Mouse (Mus musculus): ENCODE measurements around the gene Tmprss6. TPM values are rescaled to one million over a fixed set of nuclear protein-coding genes. Genes with fewer than 3 reads are reported as not detected.
A peak's percentile ranks its signal among the peaks of the same experiment; 100 is the strongest.

The Tmprss6 gene
- polyA plus RNA-seq, 1 experiment from 2014 or later = 0.37 TPM

- H3K36me3 ChIP-seq (replicated peaks) = no peaks in the 10 kb centered on the region
These were observed 12.4 kb downstream of the Tmprss6 start for GRCm38 (mm10) chr15:78456051-78456450.

GRCm38 (mm10) chr15:78455168-78455567 is 13.3 kb downstream of the Tmprss6 start:
- DNase-seq (ENCODE audit: low spot score) = no peak
- Histone ChIP-seq H3K27me3 (replicated peaks; ENCODE audit: low read depth, poor library complexity, severe bottlenecking) (no peaks in the 10 kb centered on the region; the same call in 1 of the 2 replicates), H3K4me3 (no peak overlapping the region), H3K9me3 (no peaks in the 10 kb centered on the region), H3K4me1 (peaks cover 26% of the 10 kb centered on the region), H3K27ac (replicated peaks) (no peak overlapping the region), H3K36me3 (replicated peaks) (no peaks in the 10 kb centered on the region)
- WGBS = 81% methylated on average over 4 of the region's 4 CpGs

More at GRCm38 (mm10) chr15:78456051-78456450, 12.4 kb downstream of the Tmprss6 start:
- Histone ChIP-seq H3K4me3 (no peak overlapping the region), H3K4me1 (peaks cover 23% of the 10 kb centered on the region), H3K27me3 (replicated peaks; ENCODE audit: low read depth, poor library complexity, severe bottlenecking) (no peaks in the 10 kb centered on the region; the same call in 1 of the 2 replicates), H3K9me3 (no peaks in the 10 kb centered on the region), H3K27ac (replicated peaks) (no peak overlapping the region)
- 58% methylated on average over 7 of the region's 7 CpGs for WGBS
- DNase-seq (ENCODE audit: low spot score) = no peak

DNA sequence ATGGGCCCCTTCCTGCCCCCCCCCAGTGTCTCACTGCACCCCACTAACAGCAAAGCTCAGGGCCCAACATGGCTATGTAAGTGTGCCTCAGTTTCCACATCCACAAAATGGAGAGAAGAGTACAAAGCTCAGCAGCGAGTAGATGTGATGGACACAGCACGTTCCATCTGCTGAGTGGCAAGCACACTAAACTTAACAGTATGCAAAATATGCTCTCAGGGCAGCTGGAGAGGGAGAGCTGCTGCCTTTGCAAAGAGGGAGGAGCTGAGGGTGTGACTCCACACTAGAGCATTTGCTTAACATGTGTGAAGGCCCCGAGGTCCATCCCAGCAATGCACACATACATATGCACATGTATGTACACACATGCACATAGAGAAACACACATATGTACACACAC is 15.5 kb downstream of the Tmprss6 start:
- H3K27me3 ChIP-seq (replicated peaks; ENCODE audit: low read depth, poor library complexity, severe bottlenecking) = no peaks in the 10 kb centered on the region; the same call in 1 of the 2 replicates
- H3K27ac ChIP-seq (replicated peaks) = no peak overlapping the region
- H3K4me3 ChIP-seq = no peak overlapping the region
- 92% methylated on average over 3 of the region's 3 CpGs for WGBS
- no peaks in the 10 kb centered on the region for H3K9me3 ChIP-seq
- no peaks in the 10 kb centered on the region for H3K36me3 ChIP-seq (replicated peaks)
- DNase-seq (ENCODE audit: low spot score) = no peak
- H3K4me1 ChIP-seq = peaks cover 46% of the 10 kb centered on the region

GRCm38 (mm10) chr15:78451201-78451600 is 17.2 kb downstream of the Tmprss6 start:
- H3K4me1 ChIP-seq = peaks cover 39% of the 10 kb centered on the region
- no peak overlapping the region for H3K4me3 ChIP-seq
- no peak overlapping the region; the same call in 1 of the 2 replicates for H3K27ac ChIP-seq (replicated peaks)
- 80% methylated on average over 2 of the region's 2 CpGs for WGBS
- DNase-seq (ENCODE audit: low spot score) = no peak
- no peaks in the 10 kb centered on the region for H3K9me3 ChIP-seq
- H3K27me3 ChIP-seq (replicated peaks; ENCODE audit: low read depth, poor library complexity, severe bottlenecking) = no peaks in the 10 kb centered on the region; the same call in 1 of the 2 replicates
- H3K36me3 ChIP-seq (replicated peaks) = no peaks in the 10 kb centered on the region

DNA sequence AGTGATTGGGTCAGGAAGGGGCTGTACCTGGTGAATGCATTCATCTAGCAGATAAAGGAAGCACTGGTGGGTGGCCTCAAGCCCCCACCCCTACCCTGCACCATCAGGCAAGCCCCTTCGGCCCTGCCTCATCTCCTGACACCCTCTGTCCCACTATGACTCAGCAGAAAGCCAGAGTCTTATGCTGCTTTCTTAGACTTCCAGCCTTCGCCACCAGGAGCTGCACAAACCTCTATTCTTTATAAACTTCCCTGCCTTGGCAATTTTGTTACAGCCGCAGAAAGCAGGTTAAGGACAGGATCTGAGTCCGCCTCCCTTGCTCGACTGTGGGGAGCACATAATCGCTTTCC is 18.0 kb downstream of the Tmprss6 start:
- DNase-seq (ENCODE audit: low spot score) = no peak
- no peak overlapping the region for H3K4me3 ChIP-seq
- peak overlapping the region; percentile 86; the same call in 1 of the 2 replicates for H3K27ac ChIP-seq (replicated peaks)
- H3K4me1 ChIP-seq = peaks cover 32% of the 10 kb centered on the region
- H3K27me3 ChIP-seq (replicated peaks; ENCODE audit: low read depth, poor library complexity, severe bottlenecking) = no peaks in the 10 kb centered on the region; the same call in 1 of the 2 replicates
- WGBS = 88% methylated on average over 6 of the region's 6 CpGs
- H3K9me3 ChIP-seq = no peaks in the 10 kb centered on the region
- no peaks in the 10 kb centered on the region for H3K36me3 ChIP-seq (replicated peaks)

DNA sequence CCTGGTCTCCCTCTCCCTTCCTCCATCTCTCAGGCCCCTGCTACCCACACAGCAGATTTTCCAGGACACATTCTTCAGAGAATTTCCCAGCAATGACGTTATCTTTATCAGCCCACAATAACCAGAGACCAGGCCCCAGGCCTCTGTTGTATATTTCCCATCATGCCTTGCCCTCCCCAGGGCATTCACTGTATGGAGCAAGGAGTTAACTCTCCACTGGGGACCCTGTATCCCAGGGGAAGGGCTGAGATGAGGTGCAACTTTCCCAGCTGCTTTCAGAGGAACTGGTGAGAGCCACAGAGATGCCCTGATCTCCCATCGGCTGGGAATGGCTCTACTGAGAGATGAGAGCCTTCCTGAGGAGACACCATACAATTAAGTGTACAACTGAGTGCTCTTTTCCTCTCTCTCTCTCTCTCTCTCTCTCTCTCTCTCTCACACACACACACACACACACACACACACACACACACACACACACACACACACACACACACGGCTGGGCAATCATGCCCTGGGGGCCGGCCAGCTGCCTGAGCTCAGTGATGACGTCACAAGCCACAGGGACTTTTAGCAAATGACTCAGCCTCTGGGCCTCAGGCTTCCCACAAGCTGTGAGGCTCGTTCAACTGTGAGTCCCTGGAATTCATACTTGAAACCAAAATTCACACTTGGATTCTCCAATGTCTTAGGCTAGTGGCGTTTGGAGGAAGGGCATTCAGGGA is 18.6 kb downstream of the Tmprss6 start:
- Histone ChIP-seq H3K4me1 (peaks cover 32% of the 10 kb centered on the region), H3K27ac (replicated peaks) (peak overlapping the region; percentile 86), H3K4me3 (no peak overlapping the region), H3K9me3 (no peaks in the 10 kb centered on the region), H3K36me3 (replicated peaks) (no peaks in the 10 kb centered on the region), H3K27me3 (replicated peaks; ENCODE audit: low read depth, poor library complexity, severe bottlenecking) (no peaks in the 10 kb centered on the region; the same call in 1 of the 2 replicates)
- DNase-seq (ENCODE audit: low spot score) = peak; percentile 57
- WGBS = 49% methylated on average over 7 of the region's 7 CpGs

DNA sequence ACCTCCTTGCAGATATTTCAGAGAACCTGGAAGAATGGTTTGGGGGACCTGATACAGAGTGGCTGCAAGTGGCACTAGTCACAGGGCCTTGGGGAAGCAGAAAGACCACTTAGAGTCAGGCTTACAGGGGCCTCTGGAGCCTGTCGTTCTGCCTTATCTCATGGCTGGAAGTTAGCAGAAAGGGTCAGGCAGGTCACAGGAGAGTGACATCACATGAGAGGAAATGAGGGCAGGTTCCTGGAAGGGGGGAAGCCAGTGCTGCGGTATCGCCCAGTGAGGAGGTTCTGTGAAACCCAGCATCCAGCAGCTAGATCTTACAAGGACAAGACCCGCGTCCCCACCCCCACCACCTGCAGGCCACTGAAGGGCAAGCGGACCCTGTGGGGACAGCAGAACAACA is 19.3 kb downstream of the Tmprss6 start:
- H3K27ac ChIP-seq (replicated peaks) = peak overlapping the region; percentile 86

DNA sequence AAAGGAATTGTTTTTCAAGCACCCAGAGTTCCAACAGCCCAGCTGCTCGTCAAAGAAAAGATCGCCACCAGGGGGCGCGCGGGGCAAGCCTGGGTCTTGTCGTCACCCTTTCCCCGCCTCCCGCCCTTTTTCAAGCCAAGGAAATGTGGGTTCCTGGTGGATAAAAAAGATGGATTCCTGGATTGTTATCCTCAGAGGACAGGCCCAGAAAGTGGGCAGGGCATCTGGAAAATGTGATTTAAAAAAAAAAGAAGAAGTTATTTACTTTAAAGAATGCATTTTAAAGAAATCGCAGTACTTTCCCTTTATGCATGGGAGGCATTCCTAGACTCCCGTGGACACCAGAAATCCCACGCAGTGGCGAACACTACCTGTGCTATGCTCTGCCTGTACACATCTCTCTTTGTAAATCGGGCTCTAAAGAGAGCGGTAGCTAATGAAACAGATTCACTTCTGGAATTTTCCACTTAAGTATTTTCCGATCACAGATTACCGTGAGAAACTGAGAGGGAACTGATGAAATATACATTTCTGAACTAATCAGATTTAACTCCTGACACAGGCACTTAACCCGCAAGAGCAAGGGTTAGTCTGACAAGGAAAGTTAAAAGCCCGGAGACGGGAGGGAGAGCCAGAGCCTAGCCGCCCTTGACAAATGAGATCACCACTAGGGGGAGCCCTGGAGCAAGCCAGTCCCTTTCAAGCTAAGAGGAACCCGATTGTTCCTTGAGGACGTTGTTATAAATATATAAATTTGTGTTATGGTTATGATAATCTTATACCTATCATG is 20.5 kb downstream of the Tmprss6 start:
- Histone ChIP-seq H3K27ac (replicated peaks) (peak overlapping the region; percentile 86), H3K4me1 (peaks cover 32% of the 10 kb centered on the region), H3K4me3 (peak overlapping the region; percentile 51), H3K9me3 (no peaks in the 10 kb centered on the region), H3K27me3 (replicated peaks; ENCODE audit: low read depth, poor library complexity, severe bottlenecking) (no peaks in the 10 kb centered on the region; the same call in 1 of the 2 replicates), H3K36me3 (replicated peaks) (no peaks in the 10 kb centered on the region)
- 1% methylated on average over 22 of the region's 22 CpGs for WGBS
- peak; percentile 96 for DNase-seq (ENCODE audit: low spot score)

More for the DNA sequence above, 19.3 kb downstream of the Tmprss6 start:
- peaks cover 32% of the 10 kb centered on the region for H3K4me1 ChIP-seq
- no peak overlapping the region for H3K4me3 ChIP-seq
- DNase-seq (ENCODE audit: low spot score) = no peak
- no peaks in the 10 kb centered on the region for H3K9me3 ChIP-seq
- 62% methylated on average over 6 of the region's 6 CpGs for WGBS
- no peaks in the 10 kb centered on the region; the same call in 1 of the 2 replicates for H3K27me3 ChIP-seq (replicated peaks; ENCODE audit: low read depth, poor library complexity, severe bottlenecking)
- H3K36me3 ChIP-seq (replicated peaks) = no peaks in the 10 kb centered on the region

DNA sequence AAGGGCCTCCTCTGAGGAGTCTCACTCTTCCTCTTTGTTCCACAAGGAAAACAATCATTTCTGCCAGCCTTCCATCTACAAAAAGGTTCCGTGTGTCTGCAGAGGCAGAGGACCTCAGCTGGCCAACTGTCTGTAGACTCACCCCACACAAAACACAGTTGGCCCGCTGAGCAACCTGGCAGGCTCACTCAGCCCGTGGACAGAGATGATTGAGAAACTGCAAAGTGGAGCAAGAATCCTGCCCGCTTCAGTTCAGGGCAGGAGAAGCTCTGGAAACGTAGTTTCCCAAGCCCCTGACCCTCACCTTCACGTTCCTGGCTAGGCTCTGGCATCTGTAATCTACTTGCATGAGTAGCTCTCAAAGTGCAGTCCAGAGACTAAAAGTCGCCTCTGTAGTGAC is 21.3 kb downstream of the Tmprss6 start:
- H3K4me3 ChIP-seq = no peak overlapping the region
- H3K36me3 ChIP-seq (replicated peaks) = no peaks in the 10 kb centered on the region
- H3K27me3 ChIP-seq (replicated peaks; ENCODE audit: low read depth, poor library complexity, severe bottlenecking) = no peaks in the 10 kb centered on the region; the same call in 1 of the 2 replicates
- peak overlapping the region; percentile 44 for H3K27ac ChIP-seq (replicated peaks)
- no peak for DNase-seq (ENCODE audit: low spot score)
- H3K9me3 ChIP-seq = no peaks in the 10 kb centered on the region
- H3K4me1 ChIP-seq = peaks cover 32% of the 10 kb centered on the region
- 50% methylated on average over 7 of the region's 7 CpGs for WGBS

GRCm38 (mm10) chr15:78443857-78444256 is 24.6 kb downstream of the Tmprss6 start:
- WGBS = 63% methylated on average over 6 of the region's 6 CpGs
- DNase-seq (ENCODE audit: low spot score) = no peak
- Histone ChIP-seq H3K4me1 (peaks cover 30% of the 10 kb centered on the region), H3K36me3 (replicated peaks) (no peaks in the 10 kb centered on the region), H3K4me3 (no peak overlapping the region), H3K27ac (replicated peaks) (no peak overlapping the region), H3K27me3 (replicated peaks; ENCODE audit: low read depth, poor library complexity, severe bottlenecking) (no peaks in the 10 kb centered on the region), H3K9me3 (no peaks in the 10 kb centered on the region)

DNA sequence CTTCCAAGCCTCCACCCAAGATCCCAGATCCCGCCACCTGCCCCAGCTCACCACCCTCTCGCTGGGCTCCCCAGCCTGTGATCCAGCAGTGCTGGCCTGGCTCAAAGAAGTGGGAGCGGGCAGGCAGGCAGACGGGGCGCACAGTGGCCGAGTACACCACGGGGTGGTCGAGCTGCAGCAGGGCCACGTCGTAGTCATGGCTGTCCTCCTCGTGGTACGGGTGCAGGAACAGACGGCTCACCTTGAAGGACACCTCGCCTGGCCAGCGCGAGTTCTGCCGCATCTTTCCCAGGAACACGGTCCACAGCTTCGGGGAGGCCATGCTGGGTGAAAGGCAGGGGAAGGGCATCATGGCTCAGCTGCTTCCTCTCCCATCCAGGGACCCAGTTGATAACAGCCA is 26.2 kb downstream of the Tmprss6 start:
- DNase-seq (ENCODE audit: low spot score) = no peak
- Histone ChIP-seq H3K4me3 (no peak overlapping the region), H3K27ac (replicated peaks) (no peak overlapping the region), H3K4me1 (peaks cover 37% of the 10 kb centered on the region), H3K9me3 (no peaks in the 10 kb centered on the region), H3K36me3 (replicated peaks) (no peaks in the 10 kb centered on the region), H3K27me3 (replicated peaks; ENCODE audit: low read depth, poor library complexity, severe bottlenecking) (peaks cover 10% of the 10 kb centered on the region)
- WGBS = 88% methylated on average over 19 of the region's 19 CpGs

- Histone ChIP-seq H3K27ac (replicated peaks) (no peak overlapping the region; the same call in 1 of the 2 replicates), H3K27me3 (replicated peaks; ENCODE audit: low read depth, poor library complexity, severe bottlenecking) (peaks cover 31% of the 10 kb centered on the region), H3K9me3 (no peaks in the 10 kb centered on the region), H3K36me3 (replicated peaks) (peaks cover 20% of the 10 kb centered on the region), H3K4me1 (peaks cover 66% of the 10 kb centered on the region), H3K4me3 (no peak overlapping the region)
- WGBS = 64% methylated on average over 9 of the region's 9 CpGs
- DNase-seq (ENCODE audit: low spot score) = no peak
These were observed 29.5 kb downstream of the Tmprss6 start for GRCm38 (mm10) chr15:78438973-78439372.
